Mouse (Mus musculus): Measurements from ENCODE around the gene Tex2. TPM values are rescaled to one million over a fixed set of nuclear protein-coding genes. Genes with fewer than 3 reads are reported as not detected.

The Tex2 gene
- polyA plus RNA-seq, 1 experiment from 2014 or later: 14.2 TPM

DNA sequence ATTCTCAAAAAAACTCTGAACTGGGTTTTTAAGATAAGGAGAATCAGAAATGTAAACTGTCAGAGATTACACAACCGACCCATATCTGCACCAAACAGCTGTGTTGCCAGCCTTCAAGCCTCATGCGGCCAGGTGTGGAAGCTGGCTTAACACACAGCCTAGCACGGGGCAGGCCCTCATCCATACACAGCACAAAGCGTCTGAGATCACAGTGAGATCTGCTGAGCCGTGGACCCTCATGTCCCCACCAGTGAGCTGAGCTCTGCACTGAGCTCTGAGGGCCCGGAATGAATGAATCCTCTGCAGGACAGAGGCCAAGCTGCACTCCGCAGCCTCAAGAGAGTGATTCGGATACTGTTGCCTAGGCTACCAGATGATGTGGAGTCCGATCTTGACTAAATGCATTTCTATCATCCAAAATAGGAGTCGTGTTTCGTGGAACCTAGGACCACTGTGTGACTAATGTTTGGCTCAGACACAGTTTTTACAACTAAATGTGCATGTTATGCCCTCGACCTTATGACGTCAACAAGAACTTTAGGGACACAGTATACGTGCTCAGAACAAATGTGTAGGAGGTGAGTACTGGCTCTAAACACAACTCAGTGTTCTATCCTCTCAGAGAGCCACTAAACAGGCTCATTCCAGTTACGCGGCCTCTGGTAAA, 98.0 kb downstream of the Tex2 start:
- Histone ChIP-seq H3K4me2 (ENCODE audit: low read depth, low read length) (no peak overlapping the region), H3K4me1 (ENCODE audit: control insufficient read depth, insufficient read depth, low read length) (peaks cover 12% of the 10 kb centered on the region), H3K36me3 (ENCODE audit: control insufficient read depth, insufficient read depth) (peaks cover 2% of the 10 kb centered on the region; the same call in 1 of the 2 replicates), H3K27me3 (ENCODE audit: control insufficient read depth, insufficient read depth, low read length) (no peaks in the 10 kb centered on the region), H3K9ac (ENCODE audit: low read length) (no peak overlapping the region), H3K27ac (ENCODE audit: low read length) (no peak overlapping the region), H3K4me3 (ENCODE audit: low read length) (no peak overlapping the region), H3K9me3 (replicated peaks; ENCODE audit: control insufficient read depth, low read length) (no peaks in the 10 kb centered on the region)
- 67% methylated on average over 16 of the region's 16 CpGs for WGBS
- 0 out of 2 replicates have a peak, but pooled peaks have one; percentile 37 for ATAC-seq (replicated peaks; ENCODE audit: extremely low read depth, insufficient read depth, low FRiP score)

DNA sequence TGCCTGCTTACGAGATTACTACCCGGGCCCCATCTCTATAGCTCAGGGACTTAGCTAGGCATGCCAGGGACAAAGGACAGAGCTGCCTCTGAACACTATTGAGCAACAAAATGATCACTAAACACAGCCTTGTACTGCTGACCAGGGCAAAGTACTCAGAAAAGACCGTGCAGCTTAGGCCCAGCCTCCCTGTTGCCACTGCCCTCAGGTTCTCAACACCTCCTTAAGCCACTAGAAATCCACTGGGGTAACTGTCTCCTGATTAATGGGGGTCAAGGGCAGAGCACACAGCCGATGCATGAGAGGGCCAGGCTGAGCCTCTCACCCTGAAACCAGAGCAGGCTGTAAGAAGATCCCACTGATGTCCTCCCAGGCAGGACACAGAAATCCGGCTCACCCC, 98.8 kb downstream of the Tex2 start:
- H3K36me3 ChIP-seq (ENCODE audit: control insufficient read depth, insufficient read depth): peaks cover 2% of the 10 kb centered on the region; the same call in 1 of the 2 replicates
- 36% methylated on average over 5 of the region's 5 CpGs for WGBS
- H3K4me1 ChIP-seq (ENCODE audit: control insufficient read depth, insufficient read depth, low read length): peaks cover 10% of the 10 kb centered on the region
- H3K9me3 ChIP-seq (replicated peaks; ENCODE audit: control insufficient read depth, low read length): no peaks in the 10 kb centered on the region
- H3K4me3 ChIP-seq (ENCODE audit: low read length): no peak overlapping the region
- 0 out of 2 replicates have a peak overlapping the region, but pooled peaks have one; percentile 18 for H3K27ac ChIP-seq (ENCODE audit: low read length)
- no peak overlapping the region for H3K4me2 ChIP-seq (ENCODE audit: low read depth, low read length)
- peak overlapping the region; percentile 10 for H3K9ac ChIP-seq (ENCODE audit: low read length)
- no peak; the same call in 1 of the 2 replicates for ATAC-seq (replicated peaks; ENCODE audit: extremely low read depth, insufficient read depth, low FRiP score)
- H3K27me3 ChIP-seq (ENCODE audit: control insufficient read depth, insufficient read depth, low read length): no peaks in the 10 kb centered on the region

DNA sequence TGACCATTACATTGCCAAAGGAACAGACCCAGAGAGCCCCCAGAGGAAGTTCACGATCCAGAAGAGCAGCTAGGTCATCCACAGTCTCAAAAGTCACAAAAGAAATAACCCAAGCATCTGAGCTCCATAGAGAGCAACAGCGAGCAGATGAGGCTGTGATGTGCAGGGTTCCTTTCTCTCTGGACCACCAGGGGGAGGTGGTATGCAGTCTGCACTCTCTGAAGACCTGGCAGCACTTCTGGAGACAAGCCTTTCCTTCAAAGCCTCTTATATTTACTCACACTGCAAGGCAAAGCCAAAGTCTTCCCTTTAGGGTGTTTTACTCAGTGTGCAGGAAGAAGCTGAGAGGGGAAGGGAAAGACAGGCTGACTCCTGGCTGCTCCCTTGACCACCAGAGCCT, 100.1 kb downstream of the Tex2 start:
- Histone ChIP-seq H3K4me2 (ENCODE audit: low read depth, low read length) (no peak overlapping the region), H3K4me3 (ENCODE audit: low read length) (no peak overlapping the region), H3K27me3 (ENCODE audit: control insufficient read depth, insufficient read depth, low read length) (no peaks in the 10 kb centered on the region), H3K36me3 (ENCODE audit: control insufficient read depth, insufficient read depth) (peaks cover 11% of the 10 kb centered on the region), H3K27ac (ENCODE audit: low read length) (no peak overlapping the region), H3K9me3 (replicated peaks; ENCODE audit: control insufficient read depth, low read length) (no peaks in the 10 kb centered on the region), H3K4me1 (ENCODE audit: control insufficient read depth, insufficient read depth, low read length) (peaks cover 10% of the 10 kb centered on the region), H3K9ac (ENCODE audit: low read length) (no peak overlapping the region)
- WGBS: 38% methylated on average over 2 of the region's 2 CpGs
- peak; percentile 58; the same call in 1 of the 2 replicates for ATAC-seq (replicated peaks; ENCODE audit: extremely low read depth, insufficient read depth, low FRiP score)

DNA sequence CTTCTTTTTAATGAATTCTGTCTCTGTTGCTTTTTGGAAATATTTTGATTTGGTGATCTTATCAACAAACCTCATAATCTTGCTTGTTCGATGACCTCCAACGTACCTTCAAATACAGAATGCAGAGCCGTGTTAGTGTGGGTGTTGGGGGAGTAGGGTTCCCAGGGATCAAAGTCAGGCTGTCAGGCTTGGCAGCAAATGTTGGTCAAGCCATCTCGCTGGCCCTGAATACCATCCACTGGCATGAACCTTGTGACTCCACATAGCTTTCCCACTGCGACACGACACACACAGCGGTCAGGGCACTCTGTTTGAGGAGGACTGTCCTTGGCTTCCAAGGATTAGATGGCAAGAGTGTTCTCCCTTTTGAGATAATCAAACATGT, 101.2 kb downstream of the Tex2 start:
- H3K27ac ChIP-seq (ENCODE audit: low read length): no peak overlapping the region
- H3K9me3 ChIP-seq (replicated peaks; ENCODE audit: control insufficient read depth, low read length): no peaks in the 10 kb centered on the region
- peaks cover 10% of the 10 kb centered on the region for H3K4me1 ChIP-seq (ENCODE audit: control insufficient read depth, insufficient read depth, low read length)
- peaks cover 11% of the 10 kb centered on the region for H3K36me3 ChIP-seq (ENCODE audit: control insufficient read depth, insufficient read depth)
- H3K27me3 ChIP-seq (ENCODE audit: control insufficient read depth, insufficient read depth, low read length): no peaks in the 10 kb centered on the region
- ATAC-seq (replicated peaks; ENCODE audit: extremely low read depth, insufficient read depth, low FRiP score): no peak
- no peak overlapping the region for H3K4me2 ChIP-seq (ENCODE audit: low read depth, low read length)
- no peak overlapping the region for H3K9ac ChIP-seq (ENCODE audit: low read length)
- 81% methylated on average over 7 of the region's 7 CpGs for WGBS
- H3K4me3 ChIP-seq (ENCODE audit: low read length): no peak overlapping the region

DNA sequence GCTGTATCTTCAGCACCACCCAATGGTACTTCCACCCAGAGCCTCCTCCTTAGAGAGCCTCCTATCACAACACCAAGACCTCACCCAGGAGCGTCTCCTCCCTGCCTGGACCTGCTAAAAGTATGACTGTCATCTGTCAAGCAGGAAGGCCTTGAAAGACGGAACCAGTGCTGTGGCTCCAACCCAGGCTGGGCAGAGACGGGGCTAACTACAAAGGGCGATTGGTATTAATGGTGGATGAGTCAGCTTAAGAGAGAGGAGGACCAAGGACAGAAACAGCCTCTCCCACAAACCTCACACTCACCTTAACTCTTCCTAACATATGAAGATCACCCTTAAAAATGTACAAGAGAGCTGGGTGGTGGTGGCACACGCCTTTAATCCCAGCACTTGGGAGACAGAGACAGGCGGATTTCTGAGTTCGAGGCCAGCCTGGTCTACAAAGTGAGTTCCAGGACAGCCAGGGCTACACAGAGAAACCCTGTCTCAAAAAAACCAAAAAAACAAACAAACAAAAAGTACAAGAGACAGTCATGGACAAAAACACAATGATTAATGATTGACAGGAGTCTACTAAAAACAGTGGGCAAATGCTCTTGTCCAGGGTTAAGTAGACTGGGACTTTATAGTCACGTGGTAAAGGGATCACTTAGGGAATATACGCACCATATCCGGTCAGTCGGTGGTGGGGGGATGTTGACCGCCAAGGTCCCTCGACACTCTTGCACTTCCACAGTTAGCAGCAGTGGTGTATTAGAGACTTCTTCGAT, 101.8 kb downstream of the Tex2 start:
- H3K9me3 ChIP-seq (replicated peaks; ENCODE audit: control insufficient read depth, low read length): no peaks in the 10 kb centered on the region
- H3K4me1 ChIP-seq (ENCODE audit: control insufficient read depth, insufficient read depth, low read length): peaks cover 10% of the 10 kb centered on the region
- H3K27ac ChIP-seq (ENCODE audit: low read length): no peak overlapping the region
- H3K9ac ChIP-seq (ENCODE audit: low read length): no peak overlapping the region
- no peak overlapping the region for H3K4me2 ChIP-seq (ENCODE audit: low read depth, low read length)
- H3K36me3 ChIP-seq (ENCODE audit: control insufficient read depth, insufficient read depth): peaks cover 11% of the 10 kb centered on the region
- ATAC-seq (replicated peaks; ENCODE audit: extremely low read depth, insufficient read depth, low FRiP score): no peak
- WGBS: 86% methylated on average over 14 of the region's 14 CpGs
- H3K27me3 ChIP-seq (ENCODE audit: control insufficient read depth, insufficient read depth, low read length): no peaks in the 10 kb centered on the region
- H3K4me3 ChIP-seq (ENCODE audit: low read length): no peak overlapping the region

DNA sequence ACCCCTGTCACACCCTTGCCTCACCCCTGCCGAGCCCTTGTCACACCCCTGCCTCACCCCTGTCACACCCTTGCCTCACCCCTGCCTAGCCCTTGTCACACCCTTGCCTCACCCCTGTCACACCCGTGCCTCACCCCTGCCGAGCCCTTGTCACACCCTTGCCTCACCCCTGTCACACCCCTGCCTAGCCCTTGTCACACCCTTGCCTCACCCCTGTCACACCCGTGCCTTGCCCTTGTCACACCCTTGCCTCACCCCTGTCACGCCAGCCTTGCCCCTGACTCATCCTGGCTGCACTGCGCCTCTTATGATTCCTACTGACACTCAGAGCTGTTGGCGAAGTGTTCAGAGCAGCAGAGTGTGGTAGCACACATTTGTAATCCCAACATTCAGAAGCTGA, 105.6 kb downstream of the Tex2 start:
- ATAC-seq (replicated peaks; ENCODE audit: extremely low read depth, insufficient read depth, low FRiP score): no peak
- H3K27ac ChIP-seq (ENCODE audit: low read length): no peak overlapping the region
- H3K4me3 ChIP-seq (ENCODE audit: low read length): no peak overlapping the region
- no peaks in the 10 kb centered on the region for H3K9me3 ChIP-seq (replicated peaks; ENCODE audit: control insufficient read depth, low read length)
- 80% methylated on average over 7 of the region's 7 CpGs for WGBS
- no peak overlapping the region for H3K4me2 ChIP-seq (ENCODE audit: low read depth, low read length)
- no peaks in the 10 kb centered on the region for H3K27me3 ChIP-seq (ENCODE audit: control insufficient read depth, insufficient read depth, low read length)
- no peaks in the 10 kb centered on the region for H3K4me1 ChIP-seq (ENCODE audit: control insufficient read depth, insufficient read depth, low read length)
- H3K36me3 ChIP-seq (ENCODE audit: control insufficient read depth, insufficient read depth): peaks cover 11% of the 10 kb centered on the region
- no peak overlapping the region for H3K9ac ChIP-seq (ENCODE audit: low read length)

DNA sequence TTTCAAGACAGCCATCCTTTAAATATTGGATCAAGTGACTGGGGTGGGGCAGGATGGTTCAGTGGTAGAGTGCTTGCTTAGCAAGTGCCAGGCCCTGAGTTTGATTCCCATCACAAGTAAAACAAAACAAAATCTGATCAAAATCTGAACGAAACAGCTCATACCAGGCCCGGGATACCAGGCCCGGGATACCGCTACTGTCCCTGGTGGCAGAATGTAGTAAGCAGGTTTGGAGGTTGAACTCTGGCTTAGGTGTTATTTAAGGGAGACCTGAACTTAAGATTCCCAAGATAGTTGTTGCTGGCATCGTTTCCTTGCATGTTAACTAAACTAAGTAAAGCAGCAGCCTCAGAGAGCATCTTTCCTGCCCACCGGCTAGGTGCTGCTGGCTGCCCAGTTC, 107.0 kb downstream of the Tex2 start:
- Histone ChIP-seq H3K9me3 (replicated peaks; ENCODE audit: control insufficient read depth, low read length) (no peaks in the 10 kb centered on the region), H3K9ac (ENCODE audit: low read length) (no peak overlapping the region), H3K4me1 (ENCODE audit: control insufficient read depth, insufficient read depth, low read length) (no peaks in the 10 kb centered on the region), H3K4me2 (ENCODE audit: low read depth, low read length) (no peak overlapping the region), H3K27me3 (ENCODE audit: control insufficient read depth, insufficient read depth, low read length) (no peaks in the 10 kb centered on the region), H3K27ac (ENCODE audit: low read length) (no peak overlapping the region), H3K4me3 (ENCODE audit: low read length) (no peak overlapping the region), H3K36me3 (ENCODE audit: control insufficient read depth, insufficient read depth) (peaks cover 11% of the 10 kb centered on the region)
- 84% methylated on average over 6 of the region's 6 CpGs for WGBS
- ATAC-seq (replicated peaks; ENCODE audit: extremely low read depth, insufficient read depth, low FRiP score): no peak

DNA sequence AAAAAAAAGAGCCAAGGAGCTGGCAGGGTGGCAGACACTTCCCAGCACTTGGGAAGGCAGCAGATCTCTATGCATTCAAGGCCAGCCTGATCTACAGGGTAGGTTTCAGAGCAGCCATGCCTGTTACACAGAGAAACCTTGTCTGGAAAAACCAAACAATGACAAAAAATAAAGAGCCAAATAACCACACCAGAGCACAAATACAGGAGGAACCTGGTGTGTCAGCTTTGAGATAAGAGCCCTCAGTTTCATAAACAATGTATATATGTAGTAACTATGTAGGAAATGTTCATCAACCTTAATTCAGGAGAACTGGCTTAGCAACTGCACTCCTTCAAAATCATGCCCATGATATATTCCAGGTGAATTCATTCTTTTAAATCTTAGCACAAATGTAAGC, 109.1 kb downstream of the Tex2 start:
- H3K27ac ChIP-seq (ENCODE audit: low read length): no peak overlapping the region
- H3K9me3 ChIP-seq (replicated peaks; ENCODE audit: control insufficient read depth, low read length): no peaks in the 10 kb centered on the region
- H3K9ac ChIP-seq (ENCODE audit: low read length): no peak overlapping the region
- no peaks in the 10 kb centered on the region for H3K27me3 ChIP-seq (ENCODE audit: control insufficient read depth, insufficient read depth, low read length)
- no peaks in the 10 kb centered on the region for H3K4me1 ChIP-seq (ENCODE audit: control insufficient read depth, insufficient read depth, low read length)
- H3K4me2 ChIP-seq (ENCODE audit: low read depth, low read length): no peak overlapping the region
- no peak for ATAC-seq (replicated peaks; ENCODE audit: extremely low read depth, insufficient read depth, low FRiP score)
- H3K36me3 ChIP-seq (ENCODE audit: control insufficient read depth, insufficient read depth): peaks cover 6% of the 10 kb centered on the region
- no peak overlapping the region for H3K4me3 ChIP-seq (ENCODE audit: low read length)

DNA sequence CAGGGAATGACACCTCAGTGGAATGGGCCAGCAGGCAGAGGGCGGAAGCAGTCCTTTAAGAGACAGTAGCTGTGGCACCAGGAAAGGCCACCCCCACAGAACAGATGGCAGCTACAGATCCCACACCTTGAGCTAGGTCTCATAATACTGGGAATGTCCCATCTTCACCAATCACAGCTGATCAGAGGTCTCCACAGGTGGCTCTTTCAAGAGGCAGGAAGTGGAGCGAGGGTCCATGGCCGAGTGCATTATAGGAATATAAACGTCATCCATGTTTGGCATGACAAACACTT, 109.9 kb downstream of the Tex2 start:
- Histone ChIP-seq H3K9me3 (replicated peaks; ENCODE audit: control insufficient read depth, low read length) (no peaks in the 10 kb centered on the region), H3K27me3 (ENCODE audit: control insufficient read depth, insufficient read depth, low read length) (no peaks in the 10 kb centered on the region), H3K27ac (ENCODE audit: low read length) (no peak overlapping the region), H3K4me2 (ENCODE audit: low read depth, low read length) (no peak overlapping the region), H3K4me1 (ENCODE audit: control insufficient read depth, insufficient read depth, low read length) (no peaks in the 10 kb centered on the region), H3K36me3 (ENCODE audit: control insufficient read depth, insufficient read depth) (no peaks in the 10 kb centered on the region), H3K4me3 (ENCODE audit: low read length) (no peak overlapping the region), H3K9ac (ENCODE audit: low read length) (no peak overlapping the region)
- no peak for ATAC-seq (replicated peaks; ENCODE audit: extremely low read depth, insufficient read depth, low FRiP score)
- WGBS: 73% methylated on average over 4 of the region's 4 CpGs
